Mouse (Mus musculus) gastrocnemius, adult 18-20 months (tissue): ENCODE measurements around the gene Lag3. TPM values are rescaled to one million over a fixed set of nuclear protein-coding genes. Genes with fewer than 3 reads are reported as not detected.

ENCODE experiments used
- DNase-seq: peaks from one replicate; pipeline ENCODE4 v3.0.0; 2021; ENCODE audit warnings: low spot score
- long read RNA-seq, 2 experiments: library from polyadenylated mRNA; stranded (forward); transcript quantifications; one replicate each; pipeline ENCODE4 v2.0.0; 2021
- total RNA-seq, 2 experiments: library from RNA; stranded (reverse); gene quantifications; 2 replicates each; pipeline ENCODE4 v1.2.3; 2021

Gene Lag3
- under 1 TPM in 1 of 2 experiments, not detected in 1; 0.12 TPM for total RNA-seq
- long read RNA-seq, experiment 1 = 0 reads
- long read RNA-seq, experiment 2 = 0 reads

- no peak for DNase-seq
These were observed at the start of gene Lag3 for GRCm38 (mm10) chr6:124911533-124912218. Gene Lag3, minus strand, starts transcription at chr6:124911705.

DNA sequence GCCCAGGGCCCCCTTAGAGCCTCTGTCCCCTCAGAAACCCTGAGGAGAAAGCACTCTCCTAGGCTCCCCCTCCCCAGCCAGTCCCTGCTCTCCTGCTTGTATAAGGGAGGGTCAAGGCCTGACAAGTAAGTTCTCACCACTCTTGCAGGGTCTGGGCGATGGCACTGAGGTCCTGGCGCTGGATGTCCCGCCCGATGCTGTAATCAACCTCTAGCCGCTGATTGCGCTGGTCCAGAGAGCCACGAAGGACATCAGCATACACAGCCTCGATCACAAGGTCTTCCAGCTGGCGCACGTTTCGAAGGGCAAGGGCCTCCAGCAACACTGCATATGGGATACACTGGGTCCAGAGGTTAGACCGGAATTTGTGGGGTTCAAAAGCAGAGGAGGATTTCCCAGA is 49.5 kb upstream of the Lag3 start:
- no peak for DNase-seq

GRCm38 (mm10) chr6:124959960-124960359 is 48.5 kb upstream of the Lag3 start:
- no peak for DNase-seq

- DNase-seq = no peak
These were observed 46.6 kb upstream of the Lag3 start for GRCm38 (mm10) chr6:124958127-124958526.

GRCm38 (mm10) chr6:124955212-124955611 is 43.7 kb upstream of the Lag3 start:
- DNase-seq = no peak

GRCm38 (mm10) chr6:124953991-124954715 is 42.6 kb upstream of the Lag3 start:
- DNase-seq = no peak

DNA sequence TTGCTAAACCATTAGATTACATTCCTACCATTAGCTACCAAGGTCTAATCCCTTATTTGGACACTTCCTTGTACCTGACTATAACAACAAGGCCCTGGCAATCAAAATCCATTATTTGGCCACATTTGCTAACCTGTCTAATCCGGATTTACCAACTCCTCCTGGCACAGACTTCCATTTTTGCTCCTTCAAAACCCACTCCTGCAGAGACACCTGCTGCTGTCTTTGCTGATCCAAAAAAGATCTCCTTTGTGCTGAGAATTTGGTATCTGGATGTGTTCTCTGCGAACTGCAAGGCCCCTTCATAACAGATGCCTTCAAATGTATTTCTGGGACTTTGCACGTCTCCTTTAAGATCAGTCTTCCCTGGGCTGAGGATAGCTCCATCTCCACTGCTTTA is 32.0 kb upstream of the Lag3 start:
- DNase-seq = no peak

- no peak for DNase-seq
These were observed 30.2 kb upstream of the Lag3 start for GRCm38 (mm10) chr6:124941679-124942078.

DNA sequence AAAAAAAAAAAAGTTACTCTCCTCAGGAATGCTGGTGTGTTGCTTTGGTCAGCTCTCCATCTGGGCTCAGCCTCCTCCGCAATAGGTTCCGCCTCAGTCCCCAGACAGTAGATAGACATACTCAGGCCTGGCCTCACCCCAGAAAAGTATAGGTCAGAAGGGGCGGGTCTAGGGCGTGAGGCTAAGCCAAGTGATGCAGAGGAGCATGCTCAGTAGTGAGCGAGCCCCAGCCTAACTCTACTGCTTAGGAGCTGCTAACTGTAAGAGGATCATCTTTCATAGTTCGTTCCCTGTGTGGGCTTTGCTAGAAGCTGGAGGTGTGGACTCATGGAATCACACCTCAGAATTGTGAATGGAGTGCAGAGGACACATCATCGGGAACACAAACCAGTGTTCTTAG is 27.0 kb upstream of the Lag3 start:
- DNase-seq = no peak

- DNase-seq = no peak
These were observed 26.0 kb upstream of the Lag3 start for GRCm38 (mm10) chr6:124937493-124937892.

- DNase-seq = peak; percentile 60
These were observed 25.2 kb upstream of the Lag3 start for GRCm38 (mm10) chr6:124936681-124937080.

DNA sequence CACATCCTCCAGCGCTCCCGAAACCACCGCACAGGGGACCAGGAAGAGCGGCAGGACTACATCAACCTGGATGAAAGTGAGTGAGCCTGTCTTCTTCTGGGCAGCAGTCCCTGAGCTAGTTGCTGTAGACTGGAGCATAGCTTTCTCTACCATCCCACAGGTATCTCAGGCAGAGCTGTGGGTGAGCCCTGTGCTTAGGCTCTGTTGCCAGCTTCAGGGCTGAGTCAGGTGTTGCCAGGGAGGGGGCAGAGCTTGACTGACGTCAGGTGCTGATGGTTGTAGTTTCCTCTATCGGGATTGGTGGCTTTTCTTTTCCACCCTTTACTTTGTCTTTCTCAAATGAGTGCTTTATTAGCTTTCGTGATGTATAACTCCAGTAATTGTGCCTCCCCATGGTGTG is 23.2 kb upstream of the Lag3 start:
- no peak for DNase-seq

DNA sequence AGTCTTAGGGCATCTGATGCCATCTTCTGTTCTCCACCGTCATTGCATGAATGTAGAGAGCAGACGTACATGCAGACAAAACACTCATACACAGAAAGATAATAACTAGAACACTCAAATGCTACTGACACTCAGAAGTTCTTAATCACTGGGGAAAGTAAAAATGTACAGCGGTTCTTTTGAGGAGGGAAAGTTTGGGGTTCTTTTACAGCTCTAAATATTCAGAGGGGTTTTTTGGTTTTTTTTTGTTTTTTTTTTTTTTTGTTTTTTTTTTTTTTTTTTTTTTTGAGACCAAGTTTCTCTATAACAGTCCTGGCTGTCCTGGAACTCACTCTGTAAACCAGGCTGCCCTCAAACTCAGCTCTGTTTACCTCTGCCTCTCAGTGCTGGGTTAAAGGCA is 21.6 kb upstream of the Lag3 start:
- no peak for DNase-seq

- no peak for DNase-seq
These were observed 20.8 kb upstream of the Lag3 start for GRCm38 (mm10) chr6:124932314-124932695.

DNA sequence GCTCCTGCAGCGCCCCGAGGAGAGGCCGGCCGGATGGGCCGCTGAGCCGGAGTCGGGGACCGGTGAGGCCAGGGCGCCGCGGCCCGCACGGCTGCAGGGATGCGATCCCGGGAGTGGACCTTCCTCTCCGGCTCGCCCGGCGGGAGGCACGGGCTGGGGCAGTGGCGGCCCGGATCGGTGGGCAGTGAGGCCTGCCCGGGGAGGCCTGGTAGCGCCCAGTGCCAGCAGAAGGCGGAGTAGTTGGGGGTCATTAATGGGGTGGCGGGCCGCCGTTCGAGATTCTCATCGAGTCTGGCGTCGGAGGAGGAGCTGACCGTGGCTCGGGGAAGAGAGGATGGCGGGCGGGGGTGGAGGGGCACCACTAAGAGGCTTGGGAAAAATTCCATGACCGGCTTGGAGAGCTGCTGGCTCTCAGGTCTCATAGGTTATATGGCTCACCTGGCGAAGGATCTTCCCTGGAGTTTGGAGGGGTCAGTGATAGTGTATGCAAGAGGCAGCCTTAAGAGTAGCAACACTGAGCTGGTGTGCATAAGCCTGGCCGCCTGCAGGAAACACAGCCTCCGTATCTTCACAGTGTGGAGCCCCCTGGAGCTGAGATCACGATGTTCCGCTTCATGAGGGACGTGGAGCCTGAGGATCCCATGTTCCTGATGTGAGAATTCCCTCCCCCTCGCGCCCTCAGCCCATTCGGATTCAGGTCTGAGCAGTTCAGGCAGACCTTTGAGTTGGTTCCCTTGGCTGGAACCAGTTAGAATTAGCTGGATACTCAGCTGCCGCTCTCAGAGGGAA is 20.2 kb upstream of the Lag3 start:
- DNase-seq = no peak

- peak; percentile 99 for DNase-seq
These were observed 19.4 kb upstream of the Lag3 start, which contains the start of gene Mlf2 for GRCm38 (mm10) chr6:124930754-124931524. Gene Mlf2, plus strand, starts transcription at chr6:124931386.

GRCm38 (mm10) chr6:124930231-124930630 is 18.7 kb upstream of the Lag3 start:
- DNase-seq = no peak

DNA sequence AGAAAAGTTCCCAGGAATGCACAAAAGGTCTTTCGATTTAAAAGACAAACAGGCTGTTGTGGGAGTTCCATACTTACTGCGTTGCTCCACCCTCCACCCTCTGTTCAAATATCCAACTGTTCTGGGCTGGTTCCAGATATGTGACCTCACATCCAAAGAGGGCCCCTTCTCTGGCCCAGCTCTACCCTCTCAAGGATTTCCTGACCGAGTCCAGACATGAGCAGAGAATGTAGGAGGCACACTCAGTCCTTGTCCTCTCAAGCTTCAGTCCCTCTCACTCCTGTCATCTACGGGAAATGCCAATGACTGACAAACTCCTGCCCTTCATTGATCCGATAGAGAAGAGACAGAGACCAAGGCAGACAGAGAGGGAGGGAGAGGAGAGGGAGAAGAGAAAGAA is 14.4 kb upstream of the Lag3 start:
- DNase-seq = peak; percentile 52

DNA sequence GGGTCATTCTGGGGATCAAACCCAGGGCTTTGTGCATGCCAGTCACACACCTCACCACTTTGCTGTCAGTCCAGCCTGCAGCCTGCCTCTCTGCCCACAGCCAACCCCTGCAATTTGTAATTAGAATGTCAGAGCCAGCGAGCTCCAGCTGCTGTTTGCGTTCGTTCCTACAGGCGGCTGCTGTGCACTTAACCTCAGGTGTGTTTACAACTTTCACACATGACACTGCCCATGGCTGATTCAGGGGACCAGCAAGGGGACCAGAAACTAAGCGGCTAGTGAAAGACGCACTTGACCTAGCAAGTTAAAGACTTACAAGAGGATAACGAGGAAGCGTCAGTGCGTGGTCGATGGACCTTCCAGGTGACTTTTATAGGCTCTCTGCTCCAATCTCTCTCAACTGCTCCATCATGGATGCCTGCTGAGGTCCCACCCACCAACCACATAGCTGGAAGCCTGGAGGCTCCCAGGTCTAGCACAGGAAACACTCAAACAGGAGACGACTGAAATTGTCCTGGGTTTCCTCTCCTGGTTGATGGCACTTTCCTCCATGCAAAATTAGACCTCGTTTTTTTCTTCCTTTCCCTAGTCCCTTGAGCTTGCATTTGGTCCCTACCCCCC is 13.8 kb upstream of the Lag3 start:
- no peak for DNase-seq

GRCm38 (mm10) chr6:124921539-124921938 is 10.0 kb upstream of the Lag3 start:
- no peak for DNase-seq
